Mouse (Mus musculus) midbrain, embryonic 11.5 days (tissue): Measurements from ENCODE around the gene Atp8b5. TPM values are rescaled to one million over a fixed set of nuclear protein-coding genes. Genes with fewer than 3 reads are reported as not detected.

Experiments
- ATAC-seq: fragments of 200-750 bp; cut with Nextera tagmentation; 2 replicates; pipeline ENCODE4 v1.8.0; 2017; ENCODE audit warnings: moderate TSS enrichment, moderate library complexity; ENCODE audit not compliant: low FRiP score
- DNase-seq: peaks from one replicate; pipeline ENCODE4 v3.0.0; 2015; ENCODE audit warnings: low spot score; ENCODE audit errors: missing footprints
- H3K27ac ChIP-seq: fragments of 300-500 bp; sonication (generic); 2 replicates; pipeline ENCODE4 v1.5.1; 2014; ENCODE audit warnings: low read depth, low read length
- H3K27me3 ChIP-seq: fragments of 300-500 bp; sonication (generic); 2 replicates; pipeline ENCODE4 v1.6.1; 2014; ENCODE audit warnings: mild to moderate bottlenecking, low read length, moderate library complexity, mixed read lengths; ENCODE audit not compliant: control insufficient read depth, insufficient read depth
- H3K36me3 ChIP-seq: fragments of 300-500 bp; sonication (generic); 2 replicates; pipeline ENCODE4 v1.6.1; 2014; ENCODE audit warnings: mild to moderate bottlenecking, low read length, moderate library complexity, mixed read lengths; ENCODE audit not compliant: control insufficient read depth, insufficient read depth
- H3K4me1 ChIP-seq: fragments of 300-500 bp; sonication (generic); 2 replicates; pipeline ENCODE4 v1.6.1; 2014; ENCODE audit warnings: low read length; ENCODE audit not compliant: control insufficient read depth, insufficient read depth
- H3K4me2 ChIP-seq: fragments of 300-500 bp; sonication (generic); 2 replicates; pipeline ENCODE4 v1.6.1; 2014; ENCODE audit warnings: mild to moderate bottlenecking, moderate library complexity
- H3K4me3 ChIP-seq: fragments of 300-500 bp; sonication (generic); 2 replicates; pipeline ENCODE4 v1.5.1; 2014; ENCODE audit warnings: low read depth, low read length
- H3K9ac ChIP-seq: fragments of 300-500 bp; sonication (generic); 2 replicates; pipeline ENCODE4 v1.6.1; 2014; ENCODE audit warnings: low read length
- H3K9me3 ChIP-seq: fragments of 300-500 bp; sonication (generic); 2 replicates; pipeline ENCODE4 v1.6.1; 2016; ENCODE audit warnings: low read length; ENCODE audit not compliant: control insufficient read depth
- WGBS: fragments of 180-500 bp; shearing (Covaris S2); extraction: QIAGEN DNeasy Blood & Tissue Kit; methylation state at CpG from one replicate; pipeline ENCODE4 v1.1.7; 2014; 5-methylcytosine and 5-hydroxymethylcytosine counted together
- polyA plus RNA-seq: library from polyadenylated mRNA; unstranded; fragments of >200 nt; fragmentation: Nextera tagmentation; extraction: Ambion mirVana; gene quantifications from 2 replicates; pipeline ENCODE4 v1.2.1, GENCODE M21; 2014

The Atp8b5 gene
- 0.30 and 0.70 TPM in 2 replicates for polyA plus RNA-seq

GRCm38 (mm10) chr4:43266623-43267322, at the start of gene Atp8b5:
Atp8b5 (plus strand) TSS chr4:43267159.
- WGBS, result under 1% methylated on average over 19 of the region's 19 CpGs
- no peaks in the 10 kb centered on the region for H3K27me3 ChIP-seq
- peak within 1 kb of the TSS; percentile 49 for H3K4me2 ChIP-seq
- ATAC-seq, result peak; percentile 83
- peak within 1 kb of the TSS; percentile 22 for H3K4me3 ChIP-seq
- no peaks in the 10 kb centered on the region for H3K9me3 ChIP-seq
- H3K4me1 ChIP-seq, result peaks cover 8% of the 10 kb centered on the region
- DNase-seq, result peak; percentile 95
- H3K36me3 ChIP-seq, result no peaks in the 10 kb centered on the region
- peak within 1 kb of the TSS; percentile 38 for H3K9ac ChIP-seq
- 0 out of 2 replicates have a peak within 1 kb of the TSS, but pooled peaks have one; percentile 14 for H3K27ac ChIP-seq

GRCm38 (mm10) chr4:43217997-43218396, 49.0 kb upstream of the Atp8b5 start:
- ATAC-seq, result no peak
- WGBS, result 97% methylated on average over 1 of the region's 1 CpGs
- Histone ChIP-seq H3K36me3 (no peaks in the 10 kb centered on the region), H3K27ac (no peak overlapping the region), H3K9ac (no peak overlapping the region), H3K4me1 (no peaks in the 10 kb centered on the region), H3K9me3 (no peaks in the 10 kb centered on the region), H3K4me2 (no peak overlapping the region), H3K27me3 (no peaks in the 10 kb centered on the region), H3K4me3 (no peak overlapping the region)
- DNase-seq, result no peak

- Histone ChIP-seq H3K4me3 (no peak overlapping the region), H3K9ac (no peak overlapping the region), H3K4me2 (no peak overlapping the region), H3K36me3 (no peaks in the 10 kb centered on the region), H3K4me1 (no peaks in the 10 kb centered on the region), H3K9me3 (no peaks in the 10 kb centered on the region), H3K27ac (no peak overlapping the region), H3K27me3 (no peaks in the 10 kb centered on the region)
- ATAC-seq, result no peak
- DNase-seq, result no peak
- WGBS, result 86% methylated on average over 3 of the region's 3 CpGs
Measured at GRCm38 (mm10) chr4:43231821-43232220, 35.1 kb upstream of the Atp8b5 start.

- Histone ChIP-seq H3K4me2 (no peak overlapping the region), H3K36me3 (no peaks in the 10 kb centered on the region), H3K9me3 (no peaks in the 10 kb centered on the region), H3K27me3 (no peaks in the 10 kb centered on the region), H3K9ac (no peak overlapping the region), H3K4me3 (no peak overlapping the region), H3K4me1 (no peaks in the 10 kb centered on the region), H3K27ac (no peak overlapping the region)
- DNase-seq, result no peak
- 75% methylated on average over 1 of the region's 1 CpGs for WGBS
- no peak for ATAC-seq
Measured at GRCm38 (mm10) chr4:43232985-43233384, 34.0 kb upstream of the Atp8b5 start.

GRCm38 (mm10) chr4:43233489-43233888, 33.5 kb upstream of the Atp8b5 start:
- no peak overlapping the region for H3K27ac ChIP-seq
- no peaks in the 10 kb centered on the region for H3K27me3 ChIP-seq
- WGBS, result 93% methylated on average over 6 of the region's 6 CpGs
- no peak overlapping the region for H3K9ac ChIP-seq
- no peak for ATAC-seq
- no peak overlapping the region for H3K4me2 ChIP-seq
- H3K4me1 ChIP-seq, result no peaks in the 10 kb centered on the region
- DNase-seq, result no peak
- H3K4me3 ChIP-seq, result no peak overlapping the region
- H3K9me3 ChIP-seq, result no peaks in the 10 kb centered on the region
- H3K36me3 ChIP-seq, result no peaks in the 10 kb centered on the region

GRCm38 (mm10) chr4:43236898-43237297, 30.1 kb upstream of the Atp8b5 start:
- Histone ChIP-seq H3K27me3 (no peaks in the 10 kb centered on the region), H3K36me3 (no peaks in the 10 kb centered on the region), H3K4me1 (no peaks in the 10 kb centered on the region), H3K4me2 (no peak overlapping the region), H3K9me3 (no peaks in the 10 kb centered on the region), H3K4me3 (no peak overlapping the region), H3K27ac (no peak overlapping the region), H3K9ac (no peak overlapping the region)
- 91% methylated on average over 9 of the region's 9 CpGs for WGBS
- no peak for ATAC-seq
- no peak for DNase-seq

- Histone ChIP-seq H3K4me3 (no peak overlapping the region), H3K27ac (no peak overlapping the region), H3K4me1 (no peaks in the 10 kb centered on the region), H3K9ac (no peak overlapping the region), H3K4me2 (no peak overlapping the region), H3K27me3 (no peaks in the 10 kb centered on the region), H3K36me3 (no peaks in the 10 kb centered on the region), H3K9me3 (no peaks in the 10 kb centered on the region)
- no peak for DNase-seq
- ATAC-seq, result no peak
- 79% methylated on average over 1 of the region's 1 CpGs for WGBS
Measured at GRCm38 (mm10) chr4:43240716-43241115, 26.2 kb upstream of the Atp8b5 start.

- no peaks in the 10 kb centered on the region for H3K9me3 ChIP-seq
- no peaks in the 10 kb centered on the region for H3K36me3 ChIP-seq
- H3K4me1 ChIP-seq, result peaks cover 15% of the 10 kb centered on the region
- no peak for DNase-seq
- H3K27ac ChIP-seq, result no peak overlapping the region
- H3K4me2 ChIP-seq, result no peak overlapping the region
- WGBS, result 70% methylated on average over 2 of the region's 2 CpGs
- H3K27me3 ChIP-seq, result no peaks in the 10 kb centered on the region
- no peak overlapping the region for H3K4me3 ChIP-seq
- no peak overlapping the region for H3K9ac ChIP-seq
- no peak for ATAC-seq
Measured at GRCm38 (mm10) chr4:43244022-43244421, 22.9 kb upstream of the Atp8b5 start.

- H3K4me2 ChIP-seq, result no peak overlapping the region
- no peaks in the 10 kb centered on the region for H3K27me3 ChIP-seq
- H3K4me3 ChIP-seq, result no peak overlapping the region
- no peak overlapping the region for H3K9ac ChIP-seq
- ATAC-seq, result no peak
- H3K9me3 ChIP-seq, result no peaks in the 10 kb centered on the region
- no peak for DNase-seq
- no peak overlapping the region for H3K27ac ChIP-seq
- H3K4me1 ChIP-seq, result peaks cover 20% of the 10 kb centered on the region
- WGBS, result 95% methylated on average over 4 of the region's 4 CpGs
- no peaks in the 10 kb centered on the region for H3K36me3 ChIP-seq
Measured at GRCm38 (mm10) chr4:43245776-43246175, 21.2 kb upstream of the Atp8b5 start.
